In the genomic region with DNA sequence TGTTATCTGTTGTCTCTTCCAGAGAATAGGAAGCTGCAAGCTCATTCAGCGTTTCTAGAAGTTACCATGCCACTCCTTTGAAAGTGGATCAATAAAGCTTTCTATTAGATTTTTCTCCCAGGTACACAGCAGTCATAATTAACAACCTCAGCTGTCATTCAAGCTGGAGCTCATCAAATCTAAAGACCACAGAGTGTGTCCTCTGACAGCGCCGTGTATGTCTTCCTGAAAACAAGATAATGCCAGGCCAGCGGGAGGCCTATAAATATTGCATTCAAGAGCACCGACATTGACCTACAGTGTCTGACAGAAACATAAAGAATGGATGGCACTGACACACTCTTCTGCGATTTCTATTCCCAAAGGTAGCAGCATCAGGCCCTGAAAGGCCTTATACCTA, we compare ENCODE assay signal across 18 mouse cellular contexts. TPM values are rescaled to one million over a fixed set of nuclear protein-coding genes. Genes with fewer than 3 reads are reported as not detected.
"Had no signal": no experiment of that assay in that cellular context is flagged by ENCODE, and none has a peak within 500 bp of the region (broad histone marks: within the 10 kb centered on the region; RNA-seq: fewer than 3 reads in every experiment).

No protein-coding gene starts in this region.

- H3K4me3 ChIP-seq: kidney, embryonic 15.5 days; left cerebral cortex, adult 2 months; liver, embryonic 13.5 days; myocyte; neural tube, embryonic 15.5 days had no signal

- H3K9ac ChIP-seq: kidney, embryonic 15.5 days; liver, embryonic 13.5 days; neural tube, embryonic 15.5 days had no signal

- DNase-seq: liver, embryonic 13.5 days; thymus, adult 2 months; thymus, postnatal 14 days; thymus, postnatal 4 days had no signal

- H3K4me1 ChIP-seq: kidney, embryonic 15.5 days; liver, embryonic 13.5 days; neural tube, embryonic 15.5 days had no signal

- H3K27me3 ChIP-seq: kidney, embryonic 15.5 days; liver, embryonic 13.5 days; neural tube, embryonic 15.5 days had no signal

- H3K36me3 ChIP-seq: kidney, embryonic 15.5 days; liver, embryonic 13.5 days; neural tube, embryonic 15.5 days had no signal

- H3K27ac ChIP-seq: kidney, embryonic 15.5 days; left cerebral cortex, adult 2 months; liver, embryonic 13.5 days; neural tube, embryonic 15.5 days; stomach, postnatal 0 days had no signal

- H3K9me3 ChIP-seq: kidney, embryonic 15.5 days; liver, embryonic 13.5 days; neural tube, embryonic 15.5 days had no signal

- H3K4me2 ChIP-seq: kidney, embryonic 15.5 days; liver, embryonic 13.5 days; neural tube, embryonic 15.5 days had no signal

RNA-seq across cellular contexts. Expression of gene Themis3, which starts 16.9 kb away (rescaled TPM):
- total RNA-seq: layer of hippocampus, postnatal 10 days; layer of hippocampus, postnatal 36 days; liver, adult 2 months; megakaryocyte progenitor cell, adult 5-6 weeks; megakaryocyte-erythroid progenitor cell, adult 5-6 weeks; monocyte, adult 5-6 weeks had no signal
- polyA plus RNA-seq: limb, embryonic 11.5 days; liver, adult 2 months; liver, embryonic 13.5 days; liver, embryonic 16.5 days; myocyte; neural tube, embryonic 11.5 days; neural tube, embryonic 15.5 days; thymus, adult 2 months had no signal
